10 mouse cellular contexts compared by ENCODE assay signal in genomic region chr7:89903007-89903406, GRCm38 (mm10). TPM values are rescaled to one million over a fixed set of nuclear protein-coding genes. Genes with fewer than 3 reads are reported as not detected.
DNase-seq lines count a peak whose midpoint lies in the region; ATAC-seq lines count a peak whose summit lies in the region.
"Had no signal": no experiment of that assay in that cellular context is flagged by ENCODE, and none has a peak within 500 bp of the region (broad histone marks: within the 10 kb centered on the region; RNA-seq: fewer than 3 reads in every experiment).

No protein-coding gene starts in this region.

- H3K27me3 ChIP-seq in forebrain, embryonic 13.5 days, result no peaks in the 10 kb centered on the region
- no peaks in the 10 kb centered on the region for H3K27me3 ChIP-seq in forebrain, embryonic 11.5 days (ENCODE audit: control insufficient read depth, insufficient read depth, low read length)
- H3K27me3 ChIP-seq in limb, embryonic 12.5 days, result no peaks in the 10 kb centered on the region; the same call in 1 of the 2 replicates
- peaks cover 7% of the 10 kb centered on the region; the same call in 1 of the 2 replicates for H3K27me3 ChIP-seq in limb, embryonic 10.5 days (ENCODE audit: low read depth, poor library complexity, severe bottlenecking)
- no peaks in the 10 kb centered on the region for H3K27me3 ChIP-seq in forebrain, embryonic 14.5 days (replicated peaks; ENCODE audit: control insufficient read depth, insufficient read depth, low read length)
- no peaks in the 10 kb centered on the region for H3K27me3 ChIP-seq in midbrain, embryonic 12.5 days
- H3K27me3 ChIP-seq: liver, embryonic 15.5 days had no signal

- H3K9me3 ChIP-seq in forebrain, embryonic 13.5 days (replicated peaks), result no peaks in the 10 kb centered on the region
- H3K9me3 ChIP-seq in forebrain, embryonic 11.5 days (ENCODE audit: control insufficient read depth, low read length), result no peaks in the 10 kb centered on the region
- H3K9me3 ChIP-seq in limb, embryonic 12.5 days, result no peaks in the 10 kb centered on the region
- H3K9me3 ChIP-seq in limb, embryonic 10.5 days (replicated peaks), result no peaks in the 10 kb centered on the region
- no peaks in the 10 kb centered on the region for H3K9me3 ChIP-seq in forebrain, embryonic 14.5 days (replicated peaks; ENCODE audit: control insufficient read depth, low read length)
- H3K9me3 ChIP-seq in midbrain, embryonic 12.5 days, result no peaks in the 10 kb centered on the region
- H3K9me3 ChIP-seq: liver, embryonic 15.5 days had no signal

- peak overlapping the region; percentile 46 for H3K4me2 ChIP-seq in forebrain, embryonic 13.5 days
- H3K4me2 ChIP-seq in forebrain, embryonic 11.5 days (ENCODE audit: low read depth, low read length, severe bottlenecking), result no peak overlapping the region
- peak overlapping the region; percentile 35 for H3K4me2 ChIP-seq in limb, embryonic 12.5 days
- H3K4me2 ChIP-seq in forebrain, embryonic 14.5 days (ENCODE audit: low read length), result peak overlapping the region; percentile 16; the same call in 1 of the 2 replicates
- H3K4me2 ChIP-seq in midbrain, embryonic 12.5 days (replicated peaks), result peak overlapping the region; percentile 44
- H3K4me2 ChIP-seq: liver, embryonic 15.5 days had no signal

- 79% methylated on average over 6 of the region's 8 CpGs for WGBS in forebrain, embryonic 13.5 days
- 79% methylated on average over 8 of the region's 8 CpGs for WGBS in forebrain, embryonic 11.5 days
- WGBS in limb, embryonic 12.5 days, result 90% methylated on average over 8 of the region's 8 CpGs
- 83% methylated on average over 8 of the region's 8 CpGs for WGBS in limb, embryonic 10.5 days
- WGBS in forebrain, embryonic 14.5 days, result 76% methylated on average over 8 of the region's 8 CpGs
- WGBS in midbrain, embryonic 12.5 days, result 83% methylated on average over 8 of the region's 8 CpGs

- H3K4me1 ChIP-seq in forebrain, embryonic 13.5 days, result peaks cover 9% of the 10 kb centered on the region
- 0 out of 2 replicates have a peak, but pooled peaks cover 5% of the 10 kb centered on the region for H3K4me1 ChIP-seq in forebrain, embryonic 11.5 days (replicated peaks; ENCODE audit: control insufficient read depth, insufficient read depth, low read length)
- peaks cover 8% of the 10 kb centered on the region for H3K4me1 ChIP-seq in limb, embryonic 12.5 days (replicated peaks)
- peaks cover 8% of the 10 kb centered on the region; the same call in 1 of the 2 replicates for H3K4me1 ChIP-seq in limb, embryonic 10.5 days
- no peaks in the 10 kb centered on the region for H3K4me1 ChIP-seq in forebrain, embryonic 14.5 days (ENCODE audit: control insufficient read depth, insufficient read depth, low read length)
- H3K4me1 ChIP-seq in midbrain, embryonic 12.5 days, result peaks cover 11% of the 10 kb centered on the region

- ATAC-seq in forebrain, embryonic 13.5 days, result no peak
- no peak for ATAC-seq in forebrain, embryonic 11.5 days (replicated peaks; ENCODE audit: low FRiP score)
- no peak for ATAC-seq in limb, embryonic 12.5 days (ENCODE audit: insufficient number of reproducible peaks, insufficient read depth, low FRiP score, low TSS enrichment, low read depth)
- no peak for ATAC-seq in forebrain, embryonic 14.5 days
- 0 out of 2 replicates have a peak, but pooled peaks have one; percentile 17 for ATAC-seq in midbrain, embryonic 12.5 days (ENCODE audit: low FRiP score, low read depth)
- no peak for ATAC-seq in activated CD4-positive, CD25-positive, alpha-beta regulatory T cell, adult 4 months

- 0 out of 2 replicates have a peak overlapping the region, but pooled peaks have one; percentile 23 for H3K9ac ChIP-seq in forebrain, embryonic 13.5 days
- H3K9ac ChIP-seq in forebrain, embryonic 11.5 days (ENCODE audit: low read length), result no peak overlapping the region
- H3K9ac ChIP-seq in limb, embryonic 12.5 days (replicated peaks), result no peak overlapping the region
- no peak overlapping the region for H3K9ac ChIP-seq in forebrain, embryonic 14.5 days (ENCODE audit: low read length)
- no peak overlapping the region for H3K9ac ChIP-seq in midbrain, embryonic 12.5 days (replicated peaks)
- H3K9ac ChIP-seq: liver, embryonic 15.5 days had no signal

- H3K36me3 ChIP-seq in forebrain, embryonic 13.5 days (ENCODE audit: poor library complexity, severe bottlenecking), result no peaks in the 10 kb centered on the region
- H3K36me3 ChIP-seq in forebrain, embryonic 11.5 days (ENCODE audit: control insufficient read depth, insufficient read depth, low read length), result no peaks in the 10 kb centered on the region
- H3K36me3 ChIP-seq in limb, embryonic 12.5 days, result no peaks in the 10 kb centered on the region
- no peaks in the 10 kb centered on the region for H3K36me3 ChIP-seq in limb, embryonic 10.5 days
- H3K36me3 ChIP-seq in forebrain, embryonic 14.5 days (ENCODE audit: control insufficient read depth, insufficient read depth, low read length), result no peaks in the 10 kb centered on the region
- H3K36me3 ChIP-seq in midbrain, embryonic 12.5 days, result no peaks in the 10 kb centered on the region
- H3K36me3 ChIP-seq: liver, embryonic 15.5 days had no signal

- DNase-seq in forebrain, embryonic 11.5 days (ENCODE audit: low spot score), result no peak
- no peak for DNase-seq in limb, embryonic 10.5 days (ENCODE audit: low spot score)
- DNase-seq in forebrain, embryonic 14.5 days (ENCODE audit: low spot score), result no peak
- no peak for DNase-seq in left cerebral cortex, adult 9 months (ENCODE audit: low spot score in 2 of 2)

- no peak overlapping the region for H3K27ac ChIP-seq in forebrain, embryonic 13.5 days
- no peak overlapping the region for H3K27ac ChIP-seq in forebrain, embryonic 11.5 days (ENCODE audit: low read depth, low read length)
- no peak overlapping the region for H3K27ac ChIP-seq in limb, embryonic 12.5 days
- H3K27ac ChIP-seq in limb, embryonic 10.5 days, result no peak overlapping the region
- H3K27ac ChIP-seq in forebrain, embryonic 14.5 days (ENCODE audit: low read depth, low read length), result no peak overlapping the region
- no peak overlapping the region for H3K27ac ChIP-seq in midbrain, embryonic 12.5 days (replicated peaks)
- H3K27ac ChIP-seq: liver, embryonic 15.5 days had no signal

- no peak overlapping the region for H3K4me3 ChIP-seq in forebrain, embryonic 13.5 days
- no peak overlapping the region for H3K4me3 ChIP-seq in forebrain, embryonic 11.5 days (ENCODE audit: low read depth, low read length)
- H3K4me3 ChIP-seq in limb, embryonic 12.5 days (replicated peaks), result no peak overlapping the region
- no peak overlapping the region for H3K4me3 ChIP-seq in limb, embryonic 10.5 days
- no peak overlapping the region for H3K4me3 ChIP-seq in forebrain, embryonic 14.5 days (ENCODE audit: low read depth, low read length)
- H3K4me3 ChIP-seq in midbrain, embryonic 12.5 days, result no peak overlapping the region
- H3K4me3 ChIP-seq: liver, embryonic 15.5 days had no signal

RNA-seq across cellular contexts. Expression of gene Ccdc81, which starts 0.4 kb away (rescaled TPM):
- 0.19 and 0.40 TPM in 2 replicates for polyA plus RNA-seq in forebrain, embryonic 13.5 days (2015; fragmentation: Nextera tagmentation; extraction: Ambion mirVana)
- polyA plus RNA-seq in forebrain, embryonic 11.5 days (2014; fragmentation: Nextera tagmentation; extraction: Ambion mirVana), result 0.11 and 0.16 TPM in 2 replicates
- polyA plus RNA-seq in limb, embryonic 12.5 days (2016; fragmentation: Nextera tagmentation; extraction: Ambion mirVana), result 0.08 and 0.21 TPM in 2 replicates
- 0.08 TPM in 1 of 2 replicates, not detected in the other for polyA plus RNA-seq in limb, embryonic 10.5 days (2016; fragmentation: Nextera tagmentation; extraction: Ambion mirVana)
- polyA plus RNA-seq in forebrain, embryonic 14.5 days (2014; fragmentation: Nextera tagmentation; extraction: Ambion mirVana), result 0.48 and 0.72 TPM in 2 replicates
- 0.11 and 0.26 TPM in 2 replicates for polyA plus RNA-seq in midbrain, embryonic 12.5 days (2016; fragmentation: Nextera tagmentation; extraction: Ambion mirVana)
- not detected for polyA plus RNA-seq in activated CD4-positive, CD25-positive, alpha-beta regulatory T cell, adult 4 months (2017; shearing (Covaris generic))
- polyA plus RNA-seq: adrenal gland, adult 2 months; liver, embryonic 15.5 days had no signal

RNA-seq across cellular contexts. Expression of gene Hikeshi, which starts 38.0 kb away (rescaled TPM):
- 173 and 174 TPM in 2 replicates for polyA plus RNA-seq in forebrain, embryonic 13.5 days (2015; fragmentation: Nextera tagmentation; extraction: Ambion mirVana)
- polyA plus RNA-seq in forebrain, embryonic 11.5 days (2014; fragmentation: Nextera tagmentation; extraction: Ambion mirVana), result 136 and 152 TPM in 2 replicates
- 124 and 129 TPM in 2 replicates for polyA plus RNA-seq in limb, embryonic 12.5 days (2016; fragmentation: Nextera tagmentation; extraction: Ambion mirVana)
- 138 and 152 TPM in 2 replicates for polyA plus RNA-seq in limb, embryonic 10.5 days (2016; fragmentation: Nextera tagmentation; extraction: Ambion mirVana)
- polyA plus RNA-seq in forebrain, embryonic 14.5 days (2014; fragmentation: Nextera tagmentation; extraction: Ambion mirVana), result 171 and 174 TPM in 2 replicates
- polyA plus RNA-seq in midbrain, embryonic 12.5 days (2016; fragmentation: Nextera tagmentation; extraction: Ambion mirVana), result 138 TPM in 2 replicates
- 100 to 1,000 TPM in 1 of 2 experiments, 10 to 100 TPM in 1; 89.3 to 115 TPM for polyA plus RNA-seq in activated CD4-positive, CD25-positive, alpha-beta regulatory T cell, adult 4 months (2017; shearing (Covaris generic))
